Mouse (Mus musculus) embryo, embryonic 10.5 days (tissue): ENCODE measurements around the gene Sema4g.

Source experiments
- DNase-seq: peaks from one replicate; pipeline ENCODE4 v3.0.0-alpha.2; 2015; ENCODE audit warnings: low spot score

Gene Sema4g

DNA sequence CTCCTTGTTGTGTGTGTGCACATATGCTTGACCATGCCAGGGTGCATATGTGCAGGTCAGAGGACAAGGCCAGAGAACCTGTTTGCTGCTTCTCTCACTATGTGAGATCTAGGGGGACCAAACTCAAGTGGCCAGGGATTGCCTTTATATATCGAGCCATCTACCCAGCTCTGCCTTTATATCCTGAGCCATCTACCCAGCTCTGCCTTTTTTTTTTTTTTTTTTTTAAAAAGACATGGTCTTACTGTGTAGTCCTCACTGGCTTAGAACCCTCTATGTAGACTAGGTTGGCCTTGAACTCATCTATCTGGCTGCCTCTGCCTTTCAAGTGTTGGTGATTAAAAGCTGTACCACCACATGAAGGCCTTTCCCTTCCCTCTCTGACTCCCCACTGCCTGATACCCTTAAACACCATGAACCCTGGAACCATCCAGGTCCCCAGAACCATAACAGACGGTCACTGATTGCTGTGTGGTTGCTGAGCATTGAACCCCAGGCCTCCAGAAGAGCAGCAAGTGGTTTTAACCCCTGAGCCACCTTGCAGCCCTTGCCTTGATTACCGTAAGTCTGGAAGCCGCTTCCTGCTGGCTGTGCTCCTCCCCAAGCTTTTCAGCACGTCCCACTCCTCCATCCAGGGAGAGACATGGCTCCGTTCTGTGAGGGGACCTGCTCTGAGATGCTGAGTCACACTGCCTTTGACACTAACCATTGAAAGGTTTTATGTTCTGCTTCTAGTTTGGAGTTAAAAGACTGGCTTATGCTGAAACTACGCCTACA, 15.0 kb downstream of the Sema4g start:
- DNase-seq = no peak

DNA sequence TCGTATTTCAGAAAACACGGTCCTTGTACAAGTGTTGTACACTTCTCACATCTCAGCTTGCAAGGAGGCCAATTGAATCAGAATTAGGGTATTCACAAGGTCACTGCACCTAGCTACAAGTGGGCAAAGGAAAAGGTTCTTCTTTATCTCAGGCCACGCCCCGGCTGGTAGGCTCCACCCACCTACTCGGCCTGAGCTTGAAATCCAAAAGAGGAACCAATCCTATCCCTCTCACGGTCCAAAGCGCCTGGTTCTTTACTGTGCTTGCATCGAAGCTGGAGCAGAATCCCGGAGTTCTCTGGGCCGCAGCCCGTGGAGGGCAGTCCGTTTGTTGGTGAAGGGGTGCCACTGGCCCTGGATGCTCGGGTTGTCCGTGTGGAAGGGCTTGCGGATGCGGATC, 16.5 kb downstream of the Sema4g start, which contains the start of gene Twnk:
Gene Twnk, plus strand, starts transcription at position 220 of the 400 bp plus-strand sequence.
- DNase-seq = peak; percentile 65

DNA sequence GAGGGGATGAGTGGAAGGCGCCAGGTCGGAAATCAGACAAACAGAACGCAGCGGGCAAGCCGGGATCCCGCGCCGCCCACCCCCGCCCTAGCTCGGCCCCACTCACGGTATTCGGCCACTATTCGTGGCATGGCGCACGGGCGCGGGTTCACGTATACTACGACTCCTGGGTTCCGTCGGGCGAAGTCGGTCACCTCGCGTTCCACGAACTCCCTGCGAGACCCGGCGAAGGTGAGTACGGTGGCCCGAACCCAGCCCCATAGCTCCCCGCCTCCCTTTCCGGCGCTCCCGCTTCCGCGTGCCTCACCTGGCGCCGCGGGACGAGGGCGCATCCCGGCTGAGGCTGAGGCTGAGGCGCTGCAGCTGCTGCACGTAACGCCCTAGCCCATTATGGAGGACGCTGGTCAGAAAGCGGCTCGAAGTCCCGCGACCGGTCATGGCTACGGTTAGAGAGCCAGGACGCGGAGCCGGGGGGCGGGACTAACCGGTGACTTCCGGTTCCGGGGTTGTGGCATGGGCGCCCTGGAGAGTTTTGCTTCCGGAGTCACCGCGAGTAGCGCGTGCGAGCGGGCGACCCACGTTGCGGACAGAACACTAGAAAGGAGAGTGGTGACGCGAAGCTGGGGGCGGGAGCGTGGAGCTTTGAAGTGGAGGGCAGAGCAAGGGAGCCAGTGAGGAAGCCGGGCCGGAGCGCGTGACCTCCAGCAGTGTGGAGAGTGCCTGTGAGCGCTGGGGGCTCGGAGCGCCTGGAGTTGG, 17.2 kb downstream of the Sema4g start, which contains the start of gene Mrpl43:
Gene Mrpl43, minus strand, starts transcription at position 486 of the 756 bp plus-strand sequence.
- DNase-seq = peak; percentile 95

DNA sequence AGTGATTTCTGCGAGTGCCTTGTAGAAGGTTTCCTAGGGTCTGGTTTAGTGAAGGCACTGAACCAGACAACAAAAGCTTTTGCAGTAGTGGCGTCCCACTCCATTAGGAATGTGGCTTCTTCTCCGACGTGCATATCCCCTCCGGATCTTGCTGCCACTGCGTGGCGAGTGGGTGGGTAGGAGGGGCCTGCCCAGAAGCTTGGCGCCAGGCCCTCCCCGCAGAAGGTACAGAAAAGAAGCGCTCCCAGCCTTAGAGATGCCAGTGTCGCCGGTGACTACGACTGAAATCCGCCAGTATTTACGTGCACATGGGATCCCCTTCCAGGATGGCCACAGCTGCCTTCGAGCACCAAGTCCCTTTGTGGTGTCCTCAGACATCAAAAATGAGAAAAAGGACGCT, 18.1 kb downstream of the Sema4g start:
- DNase-seq = no peak

DNA sequence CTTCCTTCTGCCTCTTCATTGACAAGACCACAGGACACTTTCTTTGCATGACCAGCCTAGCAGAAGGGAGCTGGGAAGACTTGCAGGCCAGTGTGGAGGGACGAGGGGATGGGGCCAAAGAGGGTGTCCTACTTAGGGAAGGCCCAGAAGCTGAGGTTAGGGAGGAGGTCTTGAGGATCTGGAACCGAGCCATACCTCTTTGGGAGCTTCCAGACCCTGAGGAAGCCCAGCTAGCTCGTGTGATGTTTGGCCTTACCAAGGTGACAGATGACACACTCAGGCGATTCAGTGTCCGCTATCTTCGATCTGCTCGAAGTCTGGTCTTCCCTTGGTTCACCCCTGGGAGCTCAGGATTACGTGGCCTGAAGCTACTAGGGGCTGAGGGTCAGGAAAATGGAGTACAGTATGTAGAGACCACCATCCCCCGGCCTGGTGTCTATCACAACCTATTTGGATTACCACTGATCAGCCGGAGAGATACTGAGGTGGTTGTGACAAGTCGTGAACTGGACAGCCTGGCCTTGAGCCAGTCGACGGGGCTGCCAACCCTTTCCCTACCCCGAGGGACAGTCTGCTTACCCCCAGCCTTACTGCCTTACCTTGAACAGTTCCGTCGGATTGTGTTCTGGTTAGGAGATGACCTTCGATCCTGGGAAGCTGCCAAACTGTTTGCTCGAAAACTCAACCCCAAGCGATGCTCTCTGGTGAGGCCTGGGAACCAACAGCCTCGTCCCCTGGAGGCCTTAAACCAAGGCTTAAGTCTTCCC, 18.7 kb downstream of the Sema4g start:
- DNase-seq = no peak

DNA sequence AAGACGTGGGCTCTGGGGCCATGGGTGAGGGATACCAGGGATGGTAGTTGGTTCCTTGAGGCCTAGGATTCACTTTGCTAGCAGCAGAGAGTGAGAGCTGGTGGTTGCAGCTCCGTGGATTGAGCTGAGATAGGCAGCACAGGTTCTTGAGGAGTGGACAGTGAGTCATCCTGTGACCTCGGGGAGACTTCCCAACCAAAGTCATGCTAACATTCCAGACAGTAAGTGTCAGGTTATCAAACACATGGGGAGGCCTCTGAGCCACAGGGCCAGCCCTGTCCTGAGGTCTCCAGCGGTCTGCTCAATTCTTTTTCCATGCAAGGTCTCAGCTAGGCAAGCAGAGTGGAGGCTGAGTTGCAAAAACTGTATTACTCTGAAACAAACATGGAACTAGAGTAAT, 21.7 kb downstream of the Sema4g start:
- no peak for DNase-seq

DNA sequence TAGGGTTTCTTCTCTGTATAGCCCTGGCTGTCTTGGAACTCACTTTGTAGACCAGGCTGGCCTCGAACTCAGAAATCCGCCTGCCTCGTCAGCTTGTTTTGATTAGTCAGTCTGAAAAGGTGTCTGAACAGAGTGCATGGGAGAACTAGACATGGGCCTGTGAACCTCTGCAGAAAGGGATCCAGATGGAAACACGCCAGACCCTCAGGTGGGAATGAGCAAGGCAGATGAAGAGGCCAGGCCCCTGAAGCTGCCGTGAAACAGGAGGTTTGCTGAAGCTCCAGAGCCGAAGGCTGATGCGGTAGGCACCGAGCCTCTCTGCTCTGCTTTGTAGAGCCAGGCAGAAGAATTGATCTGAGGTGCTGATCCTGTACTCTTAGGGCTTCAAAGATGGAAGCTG, 23.3 kb downstream of the Sema4g start:
- no peak for DNase-seq

DNA sequence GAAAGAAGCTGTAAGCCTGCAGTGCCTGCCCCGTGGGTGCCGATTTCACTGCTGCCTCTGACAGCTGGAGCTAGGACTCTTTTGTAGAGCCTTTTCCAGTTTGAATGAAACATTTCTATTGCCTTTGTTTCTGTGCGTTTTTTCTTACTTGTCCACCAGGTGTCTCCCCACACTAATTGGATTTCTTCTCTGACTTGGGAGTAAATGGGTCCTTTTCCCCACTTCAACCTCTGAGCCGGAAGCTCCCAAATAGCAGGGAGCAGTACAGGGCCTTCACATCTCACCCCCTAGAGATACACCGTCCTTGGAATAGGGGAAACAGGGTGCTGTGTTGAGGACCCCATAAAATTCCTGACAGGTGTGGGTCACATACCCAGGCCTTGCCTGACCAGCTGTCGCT, 23.7 kb downstream of the Sema4g start:
- peak; percentile 76 for DNase-seq

DNA sequence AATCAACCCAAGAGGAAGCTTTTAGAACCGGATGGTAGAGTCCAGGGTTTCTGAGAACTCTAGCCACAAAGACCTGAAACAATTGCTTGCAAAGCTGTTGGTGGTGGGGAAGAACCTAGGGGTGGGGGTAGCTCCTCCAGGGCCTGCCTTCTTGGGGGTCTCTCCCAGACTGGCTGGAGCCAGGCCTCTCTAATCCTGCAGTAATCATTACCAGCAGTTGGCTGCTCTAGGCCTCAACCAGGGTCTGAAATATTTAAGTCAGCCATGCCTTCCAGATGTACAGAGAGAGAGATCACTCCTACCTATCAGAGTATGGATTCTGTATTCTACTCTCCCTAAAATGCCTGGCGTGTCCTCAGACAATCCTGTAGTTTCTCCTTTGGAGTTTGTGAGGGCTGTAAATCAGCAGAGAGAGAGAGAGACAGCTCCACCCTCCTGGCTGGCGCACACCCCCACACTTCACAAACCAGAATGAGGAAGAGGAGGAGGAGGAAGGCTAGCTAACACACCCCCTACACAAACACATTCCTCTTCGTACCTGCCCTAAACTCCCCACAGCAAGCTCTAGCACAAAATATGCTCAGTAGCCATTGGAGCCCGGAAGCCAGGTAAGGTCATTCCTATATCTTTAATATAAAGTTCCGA, 24.8 kb downstream of the Sema4g start:
- DNase-seq = peak; percentile 36

DNA sequence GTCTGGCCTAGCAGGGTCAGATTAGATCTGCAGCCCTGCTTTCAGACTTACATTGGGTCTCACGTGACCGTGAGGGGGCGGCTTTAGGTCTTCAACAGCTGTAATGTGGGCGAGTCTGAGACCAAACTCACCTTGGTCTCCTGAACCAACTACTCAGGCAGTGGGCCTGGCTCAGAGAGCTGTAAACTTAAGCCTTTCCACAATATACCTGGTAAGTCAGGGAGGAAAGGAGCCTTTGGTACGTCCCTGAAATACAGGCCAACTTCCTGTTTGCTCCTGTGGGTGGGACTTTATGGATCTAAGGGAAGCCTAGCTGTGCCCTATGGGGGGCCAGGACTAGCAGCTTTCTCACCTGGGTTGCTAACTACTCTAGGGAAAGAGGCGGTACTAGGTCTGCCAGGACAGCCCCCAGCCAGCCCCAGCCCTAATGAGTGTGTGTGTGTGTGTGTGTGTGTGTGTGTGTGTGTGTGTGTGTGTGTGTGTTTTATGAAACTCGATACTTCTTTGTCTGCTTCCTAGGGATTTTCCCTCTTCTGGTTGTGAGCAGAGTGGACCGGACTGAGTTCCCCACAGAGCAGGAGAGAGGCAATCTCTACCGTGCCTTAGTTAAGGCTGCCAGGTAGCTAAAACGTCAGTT, 25.6 kb downstream of the Sema4g start, which contains the start of gene Lzts2:
Gene Lzts2, plus strand, starts transcription at position 80 of the 637 bp plus-strand sequence.
- DNase-seq = peak; percentile 57

DNA sequence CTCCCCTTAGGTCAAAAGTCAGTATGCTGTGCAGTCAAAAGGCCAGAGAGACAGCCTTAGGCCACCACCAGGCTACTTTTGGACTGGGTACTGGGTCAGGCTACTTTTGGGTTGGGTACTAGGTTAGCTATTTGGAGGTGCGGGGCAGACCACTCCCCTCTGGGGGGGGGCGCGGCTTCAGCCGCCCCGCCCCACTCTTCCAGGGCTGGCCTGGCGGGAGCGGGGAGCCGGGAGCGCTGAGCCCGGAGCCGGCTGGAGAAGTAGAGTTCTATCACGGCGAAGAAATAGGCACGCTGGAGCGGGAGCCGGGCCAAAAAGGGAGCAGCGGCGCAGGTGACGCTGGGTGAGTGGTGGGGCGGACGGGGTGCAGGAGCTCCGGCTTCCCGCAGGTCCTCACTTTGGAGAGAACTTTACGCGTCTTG, 26.1 kb downstream of the Sema4g start:
- peak; percentile 62 for DNase-seq

DNA sequence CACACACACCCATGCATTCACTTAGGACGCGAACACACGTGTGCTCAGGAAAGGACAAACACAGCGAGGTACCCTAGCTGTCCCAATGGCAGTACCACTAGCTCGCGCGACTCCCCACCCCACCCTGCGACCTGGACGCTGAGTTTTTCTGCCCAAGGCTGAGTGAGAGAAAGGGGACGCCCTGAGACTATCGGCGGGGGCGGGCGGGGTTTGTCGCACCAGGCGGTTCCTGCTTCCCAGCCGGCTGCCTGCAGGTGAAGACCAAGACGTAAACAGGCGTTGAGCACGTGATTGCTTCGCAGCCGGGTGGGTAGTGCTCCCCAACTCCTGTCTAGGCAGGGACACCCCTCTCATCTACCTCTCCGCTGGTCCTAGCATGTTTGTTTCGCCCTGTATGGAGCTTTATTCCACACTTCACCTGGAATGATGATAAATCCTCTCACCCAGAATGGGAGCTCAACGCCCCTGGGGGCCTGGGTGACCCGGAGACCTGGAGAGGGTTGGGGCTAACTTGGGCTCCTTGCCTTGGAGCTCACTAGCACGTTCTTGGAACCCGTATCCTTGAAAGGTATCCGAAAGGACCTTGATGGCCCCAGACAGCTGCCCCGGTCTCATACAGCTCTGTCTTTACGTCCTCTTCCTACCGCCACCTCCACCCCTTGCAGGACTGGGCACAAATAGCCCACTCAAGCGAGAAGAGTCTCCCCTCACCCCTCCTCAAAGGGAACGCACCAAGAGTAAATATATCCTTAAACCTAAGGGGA, 26.8 kb downstream of the Sema4g start:
- peak; percentile 57 for DNase-seq

DNA sequence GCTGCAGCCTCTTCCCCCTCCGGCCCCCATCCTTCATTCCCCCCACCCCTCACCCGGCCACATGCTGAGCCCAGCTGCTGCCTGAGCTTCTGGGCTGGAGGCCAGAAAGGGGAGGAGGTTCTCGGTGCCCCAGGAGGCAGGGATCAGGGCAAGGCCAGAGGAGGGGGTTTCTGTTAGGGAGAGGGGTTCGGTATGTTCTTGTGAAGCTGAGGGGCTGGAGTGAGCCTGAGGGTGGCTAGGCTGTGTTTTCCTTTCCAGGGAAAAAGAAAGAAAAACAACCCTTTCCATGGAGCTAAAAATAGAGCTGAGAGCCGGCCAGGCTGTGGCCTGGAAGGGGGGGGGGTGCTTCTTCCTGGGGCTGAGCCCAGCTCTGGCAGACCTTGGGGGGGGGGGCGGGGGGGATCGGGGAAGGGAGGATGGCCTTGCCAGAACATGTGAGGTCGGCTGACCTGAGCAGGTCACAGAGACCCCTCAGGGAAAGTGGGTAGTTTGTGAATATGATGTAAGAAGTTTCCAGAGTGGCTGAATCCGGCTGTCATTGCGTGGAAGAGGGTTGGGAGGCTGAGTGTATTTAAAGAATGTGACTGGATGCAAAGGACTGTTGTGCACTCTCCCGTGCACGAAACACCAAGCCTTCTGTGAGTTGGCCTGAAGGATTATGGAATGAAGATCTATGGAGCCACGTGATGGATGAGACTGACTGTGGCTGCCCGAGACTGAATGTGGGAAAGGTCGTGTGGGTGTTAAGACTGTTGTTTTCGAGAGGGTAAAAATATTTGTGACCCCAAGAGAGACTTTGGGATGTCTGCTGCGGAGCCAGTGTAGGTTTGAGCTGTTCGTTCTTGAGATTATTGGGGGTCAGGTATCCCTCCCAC, 27.7 kb downstream of the Sema4g start:
- peak; percentile 80 for DNase-seq

DNA sequence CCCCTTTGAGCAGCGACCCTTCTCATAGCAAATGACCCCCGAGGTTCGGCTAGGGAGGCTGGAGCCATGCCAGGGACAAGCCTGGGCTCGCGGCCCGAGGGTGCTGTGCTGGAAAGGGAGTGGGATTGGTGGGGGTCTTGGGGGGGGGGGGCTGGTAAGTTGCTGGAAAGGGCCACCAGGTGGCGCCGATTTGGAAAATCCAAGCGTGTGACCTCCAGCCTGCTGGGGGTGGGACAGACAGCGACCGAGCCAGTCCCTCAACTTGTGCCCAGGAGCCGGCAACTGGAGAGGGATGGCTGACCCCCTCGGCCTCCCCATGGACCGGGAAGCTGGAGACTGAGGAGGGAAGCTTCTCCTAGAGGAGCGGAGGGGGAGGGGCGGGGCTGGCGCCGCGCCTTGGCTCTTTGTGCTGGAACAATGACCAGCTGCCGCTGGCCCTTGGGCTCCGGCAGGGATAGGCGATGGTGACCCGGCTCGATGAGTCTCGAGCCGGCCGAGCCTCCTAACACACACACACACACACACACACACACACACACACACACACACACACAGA, 28.4 kb downstream of the Sema4g start:
- peak; percentile 91 for DNase-seq

DNA sequence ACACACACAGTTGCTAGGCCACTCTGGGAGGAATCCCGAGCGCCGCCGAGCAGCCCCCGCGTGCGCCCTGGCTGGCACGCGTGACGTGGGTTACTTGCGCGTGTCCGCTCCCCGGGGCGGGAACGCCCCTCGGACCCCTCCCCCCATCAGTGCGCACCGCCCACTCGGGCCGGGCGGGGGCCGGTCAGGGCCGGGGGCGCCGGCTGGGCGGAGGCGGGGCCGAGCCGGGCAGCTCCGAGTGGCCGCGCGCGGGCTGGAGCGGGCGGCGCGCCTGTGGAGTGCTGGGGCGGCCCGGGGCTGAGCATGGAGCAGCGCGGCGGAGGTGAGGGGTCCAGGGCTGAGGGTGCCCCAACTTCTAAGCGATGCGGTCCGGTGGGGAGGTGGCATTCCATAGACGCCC, 29.0 kb downstream of the Sema4g start:
- DNase-seq = peak; percentile 85

DNA sequence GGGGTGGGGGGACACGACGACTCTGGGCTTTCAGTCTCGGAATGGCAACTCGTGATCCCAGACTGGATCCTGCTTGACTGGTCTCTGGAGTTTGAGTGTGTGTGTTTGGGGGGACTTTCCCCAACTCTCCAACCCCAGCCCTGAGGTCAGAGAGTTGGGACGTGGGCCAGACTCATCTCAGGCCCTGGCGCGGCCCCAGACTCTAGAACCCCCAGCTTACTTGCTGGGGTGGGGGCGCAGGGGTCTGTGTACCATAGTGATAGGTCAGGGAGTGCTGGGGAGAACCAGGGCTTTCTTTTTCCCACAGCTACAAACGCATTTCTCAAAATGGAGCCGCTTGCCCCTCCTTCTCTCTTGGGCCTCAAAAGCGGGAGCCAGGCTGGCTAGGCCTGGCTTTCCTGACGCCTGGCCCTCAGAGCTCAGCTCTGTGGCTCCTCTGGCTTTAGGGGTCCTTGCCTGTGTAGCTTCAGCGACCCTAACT, 29.5 kb downstream of the Sema4g start:
- DNase-seq = peak; percentile 72

DNA sequence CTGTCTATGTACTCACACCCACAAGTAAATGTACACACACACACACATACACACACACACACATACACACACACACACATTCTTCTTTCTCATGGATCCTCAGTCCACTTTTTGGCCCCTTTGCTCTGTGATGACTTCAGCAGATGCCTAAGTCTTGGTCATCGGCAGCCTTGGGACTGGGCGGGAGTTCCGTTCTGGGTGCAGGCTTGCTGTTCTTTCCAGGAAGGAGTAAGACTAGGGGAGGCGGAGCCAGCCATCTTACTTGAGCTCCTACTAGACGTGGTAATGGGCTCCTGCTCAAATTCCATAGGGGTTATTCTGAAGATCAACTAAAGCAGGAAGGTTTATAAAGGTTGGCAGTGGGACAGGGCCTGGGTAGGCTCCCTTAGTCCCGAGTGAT, 31.4 kb downstream of the Sema4g start:
- no peak for DNase-seq

DNA sequence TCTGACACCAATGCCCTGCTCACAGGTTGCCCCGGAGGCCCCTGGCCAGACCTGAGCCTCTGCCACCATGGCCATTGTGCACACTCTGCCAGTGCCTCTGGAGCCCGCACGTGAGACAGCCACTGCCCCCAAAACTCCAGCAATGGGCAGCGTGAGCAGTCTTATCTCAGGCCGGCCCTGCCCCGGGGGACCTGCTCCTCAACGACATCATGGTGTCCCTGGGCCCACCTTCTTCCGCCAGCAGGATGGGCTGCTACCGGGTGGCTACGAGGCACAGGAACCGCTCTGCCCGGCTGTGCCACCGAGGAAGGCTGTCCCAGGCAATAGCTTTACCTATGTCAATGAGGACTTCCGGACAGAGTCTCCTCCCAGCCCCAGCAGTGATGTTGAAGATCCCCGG, 32.5 kb downstream of the Sema4g start:
- no peak for DNase-seq

DNA sequence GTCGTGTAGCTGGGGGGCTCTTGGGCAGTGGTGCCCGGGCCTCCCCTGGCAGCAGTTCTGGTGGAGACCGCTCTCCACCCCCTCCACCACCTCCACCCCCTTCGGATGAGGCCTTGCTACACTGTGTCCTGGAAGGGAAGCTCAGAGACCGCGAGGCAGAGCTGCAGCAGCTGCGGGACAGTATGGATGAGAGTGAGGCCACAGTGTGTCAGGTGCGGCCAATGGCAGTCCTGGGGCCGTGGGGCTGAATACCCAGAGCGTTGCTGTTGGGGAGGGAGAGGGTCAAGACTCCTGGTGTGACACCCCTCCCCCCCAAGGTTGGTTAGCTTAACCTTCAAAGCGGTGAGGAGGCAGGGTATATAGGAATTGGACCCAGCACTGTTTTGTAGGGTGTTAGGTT, 35.1 kb downstream of the Sema4g start:
- no peak for DNase-seq
